Mouse (Mus musculus) cerebellum, adult 2 months (tissue): ENCODE results near the gene Cdhr3. TPM values are rescaled to one million over a fixed set of nuclear protein-coding genes. Genes with fewer than 3 reads are reported as not detected.
A peak's percentile ranks its signal among the peaks of the same experiment; 100 is the strongest.

ENCODE experiments used
- DNase-seq, 2 experiments: peaks; one replicate each; pipeline ENCODE4 v3.0.0; 2021
- H3K27ac ChIP-seq: fragments of 200-500 bp; 2 replicates; pipeline ENCODE4 v1.5.1; 2012; ENCODE audit warnings: low read length, control low read depth, inconsistent platforms; ENCODE audit not compliant: insufficient read depth
- H3K27me3 ChIP-seq: fragments of 200-500 bp; 2 replicates; pipeline ENCODE4 v1.6.1; 2012; ENCODE audit warnings: inconsistent platforms, mild to moderate bottlenecking, low read length, moderate library complexity; ENCODE audit not compliant: control insufficient read depth, insufficient read depth
- H3K4me1 ChIP-seq: fragments of 200-500 bp; 2 replicates; pipeline ENCODE4 v1.6.1; 2011; ENCODE audit warnings: low read length; ENCODE audit not compliant: control insufficient read depth, insufficient read depth
- H3K4me3 ChIP-seq: fragments of 200-500 bp; replicated peaks from 2 replicates; pipeline ENCODE3; 2011; ENCODE audit warnings: mild to moderate bottlenecking, low read depth, low read length, control low read depth; ENCODE audit not compliant: insufficient read depth
- CTCF ChIP-seq: fragments of 200-500 bp; IDR thresholded peaks from 2 replicates; pipeline ENCODE4 v1.5.1; 2011; ENCODE audit warnings: low read depth, mild to moderate bottlenecking, control low read depth, low read length, moderate library complexity, borderline replicate concordance; ENCODE audit not compliant: insufficient read depth
- POLR2A ChIP-seq: fragments of 200-500 bp; IDR thresholded peaks from 2 replicates; pipeline ENCODE4 v1.6.1; 2011; ENCODE audit warnings: low read length, control low read depth, borderline replicate concordance; ENCODE audit not compliant: insufficient read depth
- WGBS: fragments of 180-500 bp; shearing (Covaris S2); methylation state at CpG from one replicate; pipeline ENCODE4 v1.1.7; 2018; 5-methylcytosine and 5-hydroxymethylcytosine counted together
- polyA plus RNA-seq: library from polyadenylated mRNA; depleted of rRNA; stranded (reverse); fragments of >200 nt; gene quantifications from 2 replicates; pipeline ENCODE4 v1.2.3, GENCODE M21; 2012

The Cdhr3 gene
- polyA plus RNA-seq, 1 experiment, result 1.4 TPM

- H3K27ac ChIP-seq, result no peak overlapping the region
- peaks cover 2% of the 10 kb centered on the region; the same call in 1 of the 2 replicates for H3K4me1 ChIP-seq
- DNase-seq, result no peak
- H3K27me3 ChIP-seq, result no peaks in the 10 kb centered on the region; the same call in 1 of the 2 replicates
- H3K4me3 ChIP-seq, result no peak overlapping the region
- WGBS, result 48% methylated on average over 2 of the region's 2 CpGs
- no peak for TF ChIP-seq POLR2A
Observed at GRCm38 (mm10) chr12:33030589-33030988, 62.1 kb downstream of the Cdhr3 start.

DNA sequence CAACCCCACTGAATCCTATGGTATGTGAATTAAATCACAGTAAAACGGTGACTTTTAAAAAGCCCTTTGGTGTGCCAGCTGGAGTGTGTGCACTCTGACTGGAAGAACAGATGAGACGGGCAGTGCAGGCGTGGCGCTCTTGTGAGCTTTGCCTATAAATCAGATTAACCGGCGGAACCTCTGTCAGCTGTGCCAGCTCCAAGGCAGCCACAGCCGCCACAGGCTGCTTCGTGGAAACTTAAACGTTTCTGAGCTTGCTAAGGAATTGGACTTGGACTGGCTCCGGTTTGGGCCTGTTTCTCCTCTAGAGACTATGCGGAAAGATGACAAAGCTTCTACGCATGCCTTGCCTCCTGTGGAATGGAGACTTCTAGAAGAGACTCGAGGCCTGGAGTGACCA is 62.6 kb downstream of the Cdhr3 start:
- Histone ChIP-seq H3K27ac (no peak overlapping the region), H3K4me1 (peaks cover 2% of the 10 kb centered on the region; the same call in 1 of the 2 replicates), H3K27me3 (no peaks in the 10 kb centered on the region; the same call in 1 of the 2 replicates), H3K4me3 (no peak overlapping the region)
- 62% methylated on average over 13 of the region's 13 CpGs for WGBS
- TF ChIP-seq POLR2A (no peak), CTCF (no peak)
- no peak for DNase-seq

- TF ChIP-seq CTCF, result no peak
- Histone ChIP-seq H3K4me3 (no peak overlapping the region), H3K4me1 (peaks cover 2% of the 10 kb centered on the region; the same call in 1 of the 2 replicates), H3K27me3 (no peaks in the 10 kb centered on the region; the same call in 1 of the 2 replicates), H3K27ac (no peak overlapping the region)
- DNase-seq, result no peak
- WGBS, result 47% methylated on average over 13 of the region's 13 CpGs
Observed at GRCm38 (mm10) chr12:33028708-33029107, 64.0 kb downstream of the Cdhr3 start.

- TF ChIP-seq POLR2A (no peak), CTCF (0 out of 2 replicates have a peak, but pooled peaks have one; percentile 4)
- H3K4me3 ChIP-seq, result no peak overlapping the region
- no peak for DNase-seq
- 65% methylated on average over 10 of the region's 10 CpGs for WGBS
- H3K27ac ChIP-seq, result no peak overlapping the region
- H3K4me1 ChIP-seq, result peaks cover 2% of the 10 kb centered on the region; the same call in 1 of the 2 replicates
- no peaks in the 10 kb centered on the region; the same call in 1 of the 2 replicates for H3K27me3 ChIP-seq
Observed at GRCm38 (mm10) chr12:33028109-33028691, 64.5 kb downstream of the Cdhr3 start.

GRCm38 (mm10) chr12:33027093-33027492 is 65.6 kb downstream of the Cdhr3 start:
- peaks cover 2% of the 10 kb centered on the region; the same call in 1 of the 2 replicates for H3K4me1 ChIP-seq
- TF ChIP-seq CTCF (peak; percentile 97), POLR2A (no peak)
- DNase-seq, result peak; percentile 70 to 75
- H3K27ac ChIP-seq, result no peak overlapping the region
- WGBS, result 1% methylated on average over 10 of the region's 10 CpGs
- H3K4me3 ChIP-seq, result no peak overlapping the region
- H3K27me3 ChIP-seq, result no peaks in the 10 kb centered on the region; the same call in 1 of the 2 replicates

DNA sequence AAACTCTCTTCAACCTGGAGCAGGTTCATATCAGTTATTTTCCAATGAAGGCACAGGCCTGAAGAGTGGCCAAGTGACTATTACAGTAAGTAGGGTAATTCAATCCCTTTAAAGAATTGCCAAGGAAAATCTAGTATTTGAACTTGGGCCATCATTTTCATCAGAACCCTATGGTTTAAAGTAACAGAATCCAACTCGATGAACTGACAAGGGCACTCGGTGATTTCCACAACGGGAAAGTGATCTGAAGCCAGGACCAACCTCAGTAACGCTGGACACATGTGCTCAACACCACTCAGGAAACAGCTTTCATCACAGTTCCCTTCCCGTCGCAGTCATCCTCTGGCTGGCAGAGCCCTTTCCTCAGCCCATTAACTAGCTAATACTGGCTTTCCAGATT is 68.2 kb downstream of the Cdhr3 start:
- 52% methylated on average over 6 of the region's 6 CpGs for WGBS
- Histone ChIP-seq H3K4me3 (no peak overlapping the region), H3K4me1 (peaks cover 2% of the 10 kb centered on the region; the same call in 1 of the 2 replicates), H3K27ac (no peak overlapping the region), H3K27me3 (no peaks in the 10 kb centered on the region; the same call in 1 of the 2 replicates)
- no peak for DNase-seq
- TF ChIP-seq CTCF, result no peak
- TF ChIP-seq POLR2A, result no peak

DNA sequence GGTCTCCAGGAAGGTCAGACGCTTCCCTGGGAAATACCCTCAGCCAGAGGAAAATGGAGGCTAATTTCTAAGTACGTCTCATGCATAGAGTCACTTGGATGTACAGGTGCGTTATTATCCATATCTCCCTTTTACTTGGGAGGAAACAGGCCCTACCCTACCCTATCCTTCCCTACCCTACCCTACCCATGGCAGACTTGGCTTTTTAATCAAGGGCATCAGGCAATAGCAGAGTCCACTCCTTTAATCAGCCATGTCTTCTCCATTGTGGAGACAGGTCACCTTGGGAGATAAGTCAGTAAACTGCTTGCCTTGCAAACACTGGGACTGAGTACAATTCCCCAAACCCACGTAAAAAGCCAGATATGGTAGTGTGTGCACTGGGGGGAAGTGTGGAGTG is 70.9 kb downstream of the Cdhr3 start:
- TF ChIP-seq CTCF (no peak), POLR2A (no peak)
- no peak for DNase-seq
- H3K27ac ChIP-seq, result no peak overlapping the region
- 94% methylated on average over 4 of the region's 4 CpGs for WGBS
- H3K4me3 ChIP-seq, result no peak overlapping the region
- no peaks in the 10 kb centered on the region for H3K4me1 ChIP-seq
- no peaks in the 10 kb centered on the region for H3K27me3 ChIP-seq

GRCm38 (mm10) chr12:33021140-33021539 is 71.5 kb downstream of the Cdhr3 start:
- Histone ChIP-seq H3K27me3 (no peaks in the 10 kb centered on the region), H3K27ac (no peak overlapping the region), H3K4me1 (no peaks in the 10 kb centered on the region), H3K4me3 (no peak overlapping the region)
- 87% methylated on average over 9 of the region's 9 CpGs for WGBS
- no peak for TF ChIP-seq CTCF
- no peak for TF ChIP-seq POLR2A
- no peak for DNase-seq

DNA sequence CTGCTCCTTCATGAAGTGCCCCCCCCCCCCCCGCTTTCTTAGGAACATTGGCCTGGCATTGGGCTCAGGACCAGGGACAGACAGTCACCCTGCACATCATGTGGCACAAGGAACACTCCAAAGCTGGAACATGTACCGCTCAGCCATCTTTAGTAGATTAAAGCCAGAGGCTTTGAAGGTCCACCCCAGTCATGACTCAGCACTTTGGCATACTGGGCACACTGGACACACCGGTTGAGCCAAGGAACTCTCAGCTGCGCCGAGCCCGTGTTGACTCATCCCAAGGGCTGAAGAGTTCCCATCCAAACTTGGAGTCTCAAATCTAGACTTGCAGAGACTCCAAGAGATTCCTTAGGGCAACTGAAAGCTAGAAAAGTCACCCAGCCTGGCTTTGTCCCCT is 72.7 kb downstream of the Cdhr3 start:
- 63% methylated on average over 6 of the region's 6 CpGs for WGBS
- Histone ChIP-seq H3K27me3 (no peaks in the 10 kb centered on the region), H3K4me1 (peaks cover 2% of the 10 kb centered on the region; the same call in 1 of the 2 replicates), H3K4me3 (no peak overlapping the region), H3K27ac (no peak overlapping the region)
- DNase-seq, result no peak
- no peak for TF ChIP-seq POLR2A
- no peak for TF ChIP-seq CTCF
